Mouse (Mus musculus): ENCODE measurements around the gene Gm20388. TPM values are rescaled to one million over a fixed set of nuclear protein-coding genes. Genes with fewer than 3 reads are reported as not detected.

The Gm20388 gene
- polyA plus RNA-seq, 1 experiment from 2014 or later, result not detected

GRCm38 (mm10) chr8:121955825-121956500, 2045.3 kb downstream of the Gm20388 start:
- DNase-seq (ENCODE audit: low spot score), result no peak
- Histone ChIP-seq H3K9me3 (ENCODE audit: control insufficient read depth, low read length) (no peaks in the 10 kb centered on the region), H3K27ac (replicated peaks; ENCODE audit: low read depth, low read length) (no peak overlapping the region), H3K4me1 (ENCODE audit: control insufficient read depth, insufficient read depth, low read length) (0 out of 2 replicates have a peak, but pooled peaks cover 2% of the 10 kb centered on the region), H3K9ac (ENCODE audit: low read length) (no peak overlapping the region), H3K4me3 (ENCODE audit: low read depth, low read length) (no peak overlapping the region), H3K27me3 (ENCODE audit: control insufficient read depth, insufficient read depth, low read length) (no peaks in the 10 kb centered on the region), H3K36me3 (ENCODE audit: control insufficient read depth, insufficient read depth, low read length) (peaks cover 6% of the 10 kb centered on the region; the same call in 1 of the 2 replicates), H3K4me2 (ENCODE audit: low read depth, severe bottlenecking) (no peak overlapping the region)
- 72% methylated on average over 1 of the region's 1 CpGs for WGBS
- no peak for ATAC-seq (ENCODE audit: insufficient number of reproducible peaks, low FRiP score, low TSS enrichment, low read depth)

GRCm38 (mm10) chr8:121958395-121958794, 2047.8 kb downstream of the Gm20388 start:
- peaks cover 2% of the 10 kb centered on the region; the same call in 1 of the 2 replicates for H3K36me3 ChIP-seq (ENCODE audit: control insufficient read depth, insufficient read depth, low read length)
- H3K4me1 ChIP-seq (ENCODE audit: control insufficient read depth, insufficient read depth, low read length), result no peaks in the 10 kb centered on the region
- H3K4me2 ChIP-seq (ENCODE audit: low read depth, severe bottlenecking), result no peak overlapping the region
- H3K4me3 ChIP-seq (ENCODE audit: low read depth, low read length), result no peak overlapping the region
- H3K9ac ChIP-seq (ENCODE audit: low read length), result no peak overlapping the region
- H3K9me3 ChIP-seq (ENCODE audit: control insufficient read depth, low read length), result no peaks in the 10 kb centered on the region
- DNase-seq (ENCODE audit: low spot score) (no peak), ATAC-seq (ENCODE audit: insufficient number of reproducible peaks, low FRiP score, low TSS enrichment, low read depth) (no peak)
- no peaks in the 10 kb centered on the region for H3K27me3 ChIP-seq (ENCODE audit: control insufficient read depth, insufficient read depth, low read length)
- WGBS, result 93% methylated on average over 1 of the region's 1 CpGs
- no peak overlapping the region for H3K27ac ChIP-seq (replicated peaks; ENCODE audit: low read depth, low read length)

- 84% methylated on average over 3 of the region's 3 CpGs for WGBS
- Histone ChIP-seq H3K9ac (ENCODE audit: low read length) (no peak overlapping the region), H3K4me3 (ENCODE audit: low read depth, low read length) (no peak overlapping the region), H3K9me3 (ENCODE audit: control insufficient read depth, low read length) (no peaks in the 10 kb centered on the region), H3K36me3 (ENCODE audit: control insufficient read depth, insufficient read depth, low read length) (no peaks in the 10 kb centered on the region; the same call in 1 of the 2 replicates), H3K4me2 (ENCODE audit: low read depth, severe bottlenecking) (no peak overlapping the region), H3K4me1 (ENCODE audit: control insufficient read depth, insufficient read depth, low read length) (peaks cover 26% of the 10 kb centered on the region), H3K27ac (replicated peaks; ENCODE audit: low read depth, low read length) (no peak overlapping the region), H3K27me3 (ENCODE audit: control insufficient read depth, insufficient read depth, low read length) (no peaks in the 10 kb centered on the region)
- DNase-seq (ENCODE audit: low spot score) (no peak), ATAC-seq (ENCODE audit: insufficient number of reproducible peaks, low FRiP score, low TSS enrichment, low read depth) (no peak)
Observed at GRCm38 (mm10) chr8:121962892-121963291, 2052.3 kb downstream of the Gm20388 start.

DNA sequence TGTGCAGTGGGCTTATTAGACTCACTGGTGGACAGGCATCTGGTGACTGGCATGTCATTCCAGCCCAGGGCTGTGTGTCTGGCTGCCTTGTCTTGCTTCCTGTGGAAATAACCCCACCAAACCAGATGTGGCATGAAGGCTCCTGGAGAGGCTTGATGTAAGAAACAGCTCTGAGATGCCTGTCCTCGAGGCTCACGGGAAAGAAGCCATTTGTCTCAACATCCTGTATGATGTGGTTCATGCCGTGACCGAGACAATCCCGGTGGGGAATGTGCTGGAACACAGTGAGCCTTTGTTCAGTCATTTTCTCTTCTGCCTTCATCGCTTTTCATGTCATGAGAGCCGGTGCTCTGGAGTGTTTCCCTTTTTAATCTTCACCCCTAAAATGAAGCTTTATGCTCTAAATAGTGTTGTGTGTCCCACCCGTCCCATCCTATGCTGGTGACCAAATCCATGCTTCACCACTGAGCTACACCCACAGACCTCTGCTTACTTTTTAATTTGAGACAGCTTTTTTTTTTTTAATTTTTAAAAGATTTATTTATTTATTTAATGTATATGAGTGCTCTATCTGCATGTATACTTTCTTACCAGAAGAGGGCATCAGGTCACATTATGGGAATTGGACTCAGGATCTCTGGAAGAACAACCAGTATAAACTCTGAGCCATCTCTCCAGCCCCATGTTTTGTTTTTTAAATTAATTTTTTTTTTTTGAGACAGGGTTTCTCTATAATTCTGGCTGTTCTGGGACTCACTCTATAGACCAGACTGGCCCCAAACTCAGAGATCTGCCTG, 2054.3 kb downstream of the Gm20388 start:
- Histone ChIP-seq H3K9ac (ENCODE audit: low read length) (no peak overlapping the region), H3K4me3 (ENCODE audit: low read depth, low read length) (no peak overlapping the region), H3K27ac (replicated peaks; ENCODE audit: low read depth, low read length) (no peak overlapping the region), H3K36me3 (ENCODE audit: control insufficient read depth, insufficient read depth, low read length) (no peaks in the 10 kb centered on the region; the same call in 1 of the 2 replicates), H3K9me3 (ENCODE audit: control insufficient read depth, low read length) (no peaks in the 10 kb centered on the region), H3K4me1 (ENCODE audit: control insufficient read depth, insufficient read depth, low read length) (peaks cover 40% of the 10 kb centered on the region), H3K27me3 (ENCODE audit: control insufficient read depth, insufficient read depth, low read length) (no peaks in the 10 kb centered on the region), H3K4me2 (ENCODE audit: low read depth, severe bottlenecking) (no peak overlapping the region)
- no peak for ATAC-seq (ENCODE audit: insufficient number of reproducible peaks, low FRiP score, low TSS enrichment, low read depth)
- peak; percentile 25 for DNase-seq (ENCODE audit: low spot score)
- WGBS, result 86% methylated on average over 8 of the region's 8 CpGs

DNA sequence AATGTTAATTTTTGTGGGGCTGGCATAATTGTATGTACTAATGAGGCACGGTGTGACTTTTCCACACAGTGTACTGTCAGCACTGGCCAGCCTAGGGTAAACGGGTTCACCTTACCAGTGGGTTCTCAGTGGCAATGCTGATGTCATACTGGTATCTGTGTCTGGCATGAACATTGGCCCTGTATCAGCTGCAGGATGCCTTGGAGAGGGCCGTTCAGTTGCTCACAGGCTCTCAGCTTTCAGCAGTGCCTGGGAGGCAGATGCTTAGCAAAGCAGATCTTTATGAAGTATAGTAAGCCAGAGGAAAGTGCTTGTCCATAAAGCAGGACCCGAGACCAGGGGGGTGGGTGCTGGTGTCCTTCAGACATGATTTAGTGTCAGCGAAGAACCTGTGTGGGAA, 2055.5 kb downstream of the Gm20388 start:
- H3K36me3 ChIP-seq (ENCODE audit: control insufficient read depth, insufficient read depth, low read length), result no peaks in the 10 kb centered on the region; the same call in 1 of the 2 replicates
- ATAC-seq (ENCODE audit: insufficient number of reproducible peaks, low FRiP score, low TSS enrichment, low read depth), result no peak
- no peaks in the 10 kb centered on the region for H3K9me3 ChIP-seq (ENCODE audit: control insufficient read depth, low read length)
- no peak overlapping the region for H3K4me3 ChIP-seq (ENCODE audit: low read depth, low read length)
- no peak overlapping the region for H3K9ac ChIP-seq (ENCODE audit: low read length)
- peaks cover 40% of the 10 kb centered on the region for H3K4me1 ChIP-seq (ENCODE audit: control insufficient read depth, insufficient read depth, low read length)
- WGBS, result 56% methylated on average over 5 of the region's 5 CpGs
- no peak overlapping the region; the same call in 1 of the 2 replicates for H3K27ac ChIP-seq (replicated peaks; ENCODE audit: low read depth, low read length)
- no peaks in the 10 kb centered on the region for H3K27me3 ChIP-seq (ENCODE audit: control insufficient read depth, insufficient read depth, low read length)
- H3K4me2 ChIP-seq (ENCODE audit: low read depth, severe bottlenecking), result no peak overlapping the region
- peak; percentile 31 for DNase-seq (ENCODE audit: low spot score)

DNA sequence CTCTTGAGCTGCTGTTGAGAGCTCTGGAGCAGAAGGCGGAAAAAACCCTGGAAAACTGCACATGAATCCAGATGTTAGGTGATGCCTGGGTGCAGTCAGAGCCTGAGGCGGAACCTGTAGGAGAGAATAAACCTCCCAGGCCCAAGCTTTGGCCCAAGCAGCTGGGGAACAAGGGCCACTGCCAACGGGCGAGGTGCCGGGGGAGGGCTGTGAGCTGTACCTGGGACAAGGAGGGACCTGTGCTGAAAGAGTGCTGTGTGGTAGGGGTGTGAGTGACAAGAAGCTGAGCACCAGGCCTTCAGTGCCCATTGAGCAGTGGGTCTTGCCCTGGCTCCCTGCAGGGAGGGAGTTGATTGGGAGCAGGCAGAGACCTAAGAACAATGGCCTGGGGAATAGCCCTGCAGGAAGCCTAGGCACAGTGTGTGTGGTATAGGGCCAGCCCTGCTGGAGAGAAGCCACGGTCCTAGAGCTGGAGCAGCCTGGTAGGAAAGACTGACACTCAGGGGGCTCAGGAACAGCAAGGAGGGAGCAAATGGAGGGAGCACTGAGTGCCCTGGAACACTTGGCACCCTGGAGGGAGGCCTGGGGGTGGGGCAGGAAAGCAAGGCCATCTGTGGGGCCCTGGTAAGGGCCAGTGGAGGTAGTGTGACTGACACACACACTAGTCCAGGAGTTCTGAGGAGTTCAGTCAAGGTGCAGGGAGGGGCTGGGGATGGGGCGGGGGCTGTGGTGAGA, 2056.2 kb downstream of the Gm20388 start:
- Histone ChIP-seq H3K27ac (replicated peaks; ENCODE audit: low read depth, low read length) (peak overlapping the region; percentile 37), H3K27me3 (ENCODE audit: control insufficient read depth, insufficient read depth, low read length) (no peaks in the 10 kb centered on the region), H3K4me1 (ENCODE audit: control insufficient read depth, insufficient read depth, low read length) (peaks cover 40% of the 10 kb centered on the region), H3K4me3 (ENCODE audit: low read depth, low read length) (no peak overlapping the region), H3K9ac (ENCODE audit: low read length) (no peak overlapping the region; the same call in 1 of the 2 replicates), H3K4me2 (ENCODE audit: low read depth, severe bottlenecking) (peak overlapping the region; percentile 1; the same call in 1 of the 2 replicates), H3K9me3 (ENCODE audit: control insufficient read depth, low read length) (no peaks in the 10 kb centered on the region), H3K36me3 (ENCODE audit: control insufficient read depth, insufficient read depth, low read length) (no peaks in the 10 kb centered on the region)
- ATAC-seq (ENCODE audit: insufficient number of reproducible peaks, low FRiP score, low TSS enrichment, low read depth), result peak; percentile 59; the same call in 1 of the 2 replicates
- 46% methylated on average over 7 of the region's 7 CpGs for WGBS
- peak; percentile 37 for DNase-seq (ENCODE audit: low spot score)

DNA sequence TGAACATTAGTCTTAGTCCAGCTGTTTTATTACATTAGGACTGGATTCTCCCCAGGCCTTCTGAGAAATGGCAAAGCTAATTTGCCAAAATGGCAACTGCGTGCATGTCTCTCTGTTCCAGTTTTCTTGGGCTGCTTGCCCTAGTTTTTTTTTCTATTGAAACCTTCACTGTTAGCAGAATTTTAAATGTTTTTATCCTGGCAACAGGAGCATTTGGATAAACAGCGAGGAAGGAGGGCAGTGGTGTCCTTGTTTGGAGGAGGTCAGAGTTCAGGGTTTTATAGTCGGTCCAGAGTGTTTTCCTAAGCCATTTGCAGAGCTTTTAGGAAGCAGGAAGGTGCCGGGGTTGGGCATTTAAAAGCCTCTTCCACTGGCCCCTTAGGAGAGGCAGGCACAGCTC, 2057.3 kb downstream of the Gm20388 start:
- Histone ChIP-seq H3K4me1 (ENCODE audit: control insufficient read depth, insufficient read depth, low read length) (peaks cover 40% of the 10 kb centered on the region), H3K36me3 (ENCODE audit: control insufficient read depth, insufficient read depth, low read length) (no peaks in the 10 kb centered on the region), H3K4me3 (ENCODE audit: low read depth, low read length) (no peak overlapping the region), H3K4me2 (ENCODE audit: low read depth, severe bottlenecking) (no peak overlapping the region), H3K27ac (replicated peaks; ENCODE audit: low read depth, low read length) (peak overlapping the region; percentile 37), H3K9ac (ENCODE audit: low read length) (no peak overlapping the region), H3K9me3 (ENCODE audit: control insufficient read depth, low read length) (no peaks in the 10 kb centered on the region), H3K27me3 (ENCODE audit: control insufficient read depth, insufficient read depth, low read length) (no peaks in the 10 kb centered on the region)
- DNase-seq (ENCODE audit: low spot score) (peak; percentile 36), ATAC-seq (ENCODE audit: insufficient number of reproducible peaks, low FRiP score, low TSS enrichment, low read depth) (no peak)
- WGBS, result 24% methylated on average over 4 of the region's 4 CpGs

DNA sequence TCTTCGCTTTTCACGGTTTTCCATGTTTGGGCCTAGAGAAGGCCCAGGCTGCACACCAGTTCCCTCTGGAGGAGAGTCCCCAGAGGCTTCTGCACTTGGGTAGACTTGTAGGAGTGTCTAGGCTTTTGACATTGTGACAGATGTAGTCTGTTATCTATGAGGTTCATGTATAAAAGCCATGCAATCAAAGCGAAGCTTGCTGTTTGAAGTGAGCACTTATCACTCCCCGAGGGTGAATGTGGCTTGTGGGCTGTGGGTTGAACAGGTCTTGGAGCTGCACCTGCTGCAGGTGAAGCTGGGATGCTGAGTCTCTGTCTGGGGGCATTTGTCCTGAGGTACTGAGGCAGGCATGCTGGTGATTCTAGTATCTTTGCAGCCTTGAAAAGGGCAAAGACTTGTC, 2057.9 kb downstream of the Gm20388 start:
- no peaks in the 10 kb centered on the region for H3K36me3 ChIP-seq (ENCODE audit: control insufficient read depth, insufficient read depth, low read length)
- peak overlapping the region; percentile 37 for H3K27ac ChIP-seq (replicated peaks; ENCODE audit: low read depth, low read length)
- H3K27me3 ChIP-seq (ENCODE audit: control insufficient read depth, insufficient read depth, low read length), result no peaks in the 10 kb centered on the region
- H3K4me3 ChIP-seq (ENCODE audit: low read depth, low read length), result no peak overlapping the region
- no peak overlapping the region for H3K9ac ChIP-seq (ENCODE audit: low read length)
- WGBS, result 66% methylated on average over 4 of the region's 4 CpGs
- no peaks in the 10 kb centered on the region for H3K9me3 ChIP-seq (ENCODE audit: control insufficient read depth, low read length)
- DNase-seq (ENCODE audit: low spot score), result no peak
- no peak for ATAC-seq (ENCODE audit: insufficient number of reproducible peaks, low FRiP score, low TSS enrichment, low read depth)
- H3K4me1 ChIP-seq (ENCODE audit: control insufficient read depth, insufficient read depth, low read length), result peaks cover 40% of the 10 kb centered on the region
- no peak overlapping the region for H3K4me2 ChIP-seq (ENCODE audit: low read depth, severe bottlenecking)
